Mouse (Mus musculus) heart, embryonic 11.5 days (tissue): ENCODE data around the gene Platr17. TPM values are rescaled to one million over a fixed set of nuclear protein-coding genes. Genes with fewer than 3 reads are reported as not detected.
A peak's percentile ranks its signal among the peaks of the same experiment; 100 is the strongest.

Source experiments
- ATAC-seq: fragments of 200-750 bp; cut with Nextera tagmentation; replicated peaks from 2 replicates; pipeline ENCODE4 v1.8.0; 2017; ENCODE audit warnings: moderate library complexity; ENCODE audit not compliant: insufficient number of reproducible peaks, low FRiP score, low TSS enrichment
- H3K27ac ChIP-seq: fragments of 300-500 bp; sonication (generic); 2 replicates; pipeline ENCODE4 v1.5.1; 2014; ENCODE audit warnings: mild to moderate bottlenecking, low read depth, low read length
- H3K27me3 ChIP-seq: fragments of 300-500 bp; sonication (generic); 2 replicates; pipeline ENCODE4 v1.6.1; 2014; ENCODE audit warnings: mild to moderate bottlenecking, low read length, mixed read lengths; ENCODE audit not compliant: control insufficient read depth, insufficient read depth
- H3K36me3 ChIP-seq: fragments of 300-500 bp; sonication (generic); 2 replicates; pipeline ENCODE4 v1.6.1; 2014; ENCODE audit warnings: mild to moderate bottlenecking, low read length, moderate library complexity, mixed read lengths; ENCODE audit not compliant: control insufficient read depth, insufficient read depth
- H3K4me1 ChIP-seq: fragments of 300-500 bp; sonication (generic); 2 replicates; pipeline ENCODE4 v1.6.1; 2014; ENCODE audit warnings: low read length; ENCODE audit not compliant: control insufficient read depth, insufficient read depth
- H3K4me2 ChIP-seq: fragments of 300-500 bp; sonication (generic); 2 replicates; pipeline ENCODE4 v1.6.1; 2014; ENCODE audit warnings: mild to moderate bottlenecking, moderate library complexity
- H3K4me3 ChIP-seq: fragments of 300-500 bp; sonication (generic); 2 replicates; pipeline ENCODE4 v1.5.1; 2014; ENCODE audit warnings: low read depth, low read length
- H3K9ac ChIP-seq: fragments of 300-500 bp; sonication (generic); 2 replicates; pipeline ENCODE4 v1.6.1; 2014; ENCODE audit warnings: mild to moderate bottlenecking, low read depth, low read length, moderate library complexity
- H3K9me3 ChIP-seq: fragments of 300-500 bp; sonication (generic); replicated peaks from 2 replicates; pipeline ENCODE4 v1.6.1; 2016; ENCODE audit warnings: low read length; ENCODE audit not compliant: control insufficient read depth
- WGBS: fragments of 180-500 bp; shearing (Covaris S2); extraction: QIAGEN DNeasy Blood & Tissue Kit; methylation state at CpG from one replicate; pipeline ENCODE4 v1.1.7; 2014; ENCODE audit not compliant: insufficient replicate concordance; 5-methylcytosine and 5-hydroxymethylcytosine counted together
- polyA plus RNA-seq: library from polyadenylated mRNA; unstranded; fragments of >200 nt; fragmentation: Nextera tagmentation; extraction: Ambion mirVana; gene quantifications from 2 replicates; pipeline ENCODE4 v1.2.1, GENCODE M21; 2014

The Platr17 gene
- polyA plus RNA-seq, 1 experiment from 2014 or later, result not detected

DNA sequence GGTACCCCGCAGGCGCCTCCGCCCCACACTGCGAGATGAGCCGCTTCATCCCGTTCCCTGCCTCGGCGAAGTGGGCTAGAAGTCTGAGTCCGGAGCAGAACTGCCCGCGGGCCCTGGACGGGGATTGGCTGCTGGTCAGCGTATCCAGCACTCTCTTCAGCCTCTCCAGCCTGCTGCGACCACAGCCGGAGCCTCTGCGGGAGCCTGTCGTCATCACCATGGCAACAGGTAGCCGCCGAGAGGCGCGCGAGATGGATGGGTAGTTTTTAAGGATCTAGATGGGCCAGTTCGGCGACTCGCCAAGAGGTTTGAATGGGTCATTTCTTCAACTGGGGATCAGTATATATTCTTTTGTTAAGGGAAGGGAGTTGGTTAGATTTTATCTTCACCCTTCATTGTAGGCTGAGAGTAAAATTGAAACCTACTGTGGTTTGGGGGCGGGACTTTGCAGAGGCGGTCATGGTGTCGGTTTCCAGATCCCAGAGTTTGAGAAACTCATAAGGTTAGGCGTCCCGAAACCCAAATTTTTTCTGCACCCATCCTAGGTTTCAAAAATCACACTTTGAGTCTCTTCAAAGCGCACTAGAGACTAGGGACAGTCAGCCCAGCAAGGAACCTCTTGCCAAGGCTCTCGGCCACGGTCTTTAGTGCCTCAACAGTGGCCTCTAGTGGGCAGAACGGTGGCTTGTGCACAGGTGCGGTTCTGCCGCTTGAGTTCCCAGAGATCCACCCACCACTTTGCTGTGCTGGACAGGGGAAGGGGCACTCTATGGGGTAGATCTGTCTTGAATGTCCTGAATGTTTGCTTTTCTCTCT lies 15.6 kb downstream of the Platr17 start:
- Histone ChIP-seq H3K4me1 (peaks cover 18% of the 10 kb centered on the region), H3K9ac (peak overlapping the region; percentile 77), H3K27ac (peak overlapping the region; percentile 60), H3K9me3 (no peaks in the 10 kb centered on the region), H3K4me2 (peak overlapping the region; percentile 99), H3K36me3 (no peaks in the 10 kb centered on the region), H3K4me3 (peak overlapping the region; percentile 76), H3K27me3 (peaks cover 3% of the 10 kb centered on the region; the same call in 1 of the 2 replicates)
- ATAC-seq, result no peak
- under 1% methylated on average over 36 of the region's 36 CpGs for WGBS

DNA sequence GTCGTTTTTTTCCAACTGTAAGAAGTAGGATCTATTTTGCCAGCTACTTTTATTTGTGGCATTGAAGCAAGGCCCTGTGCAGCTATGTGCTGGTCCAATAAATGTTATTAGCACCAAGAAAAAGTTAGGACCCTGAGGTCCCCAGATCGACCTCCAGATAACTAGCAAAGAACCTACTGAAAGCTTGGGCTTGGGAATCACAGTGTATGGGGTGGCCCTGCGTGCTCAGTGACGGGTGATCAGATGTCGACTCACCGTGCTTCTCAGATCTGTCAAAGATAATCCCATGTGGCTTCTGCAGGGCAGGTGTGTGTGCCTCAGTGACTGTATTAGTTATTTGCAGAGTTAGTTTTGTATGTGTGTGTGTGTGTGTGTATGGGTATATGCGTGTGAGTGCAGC lies 16.4 kb downstream of the Platr17 start:
- peaks cover 3% of the 10 kb centered on the region; the same call in 1 of the 2 replicates for H3K27me3 ChIP-seq
- H3K9ac ChIP-seq, result no peak overlapping the region
- H3K27ac ChIP-seq, result no peak overlapping the region
- no peak overlapping the region for H3K4me3 ChIP-seq
- H3K4me2 ChIP-seq, result no peak overlapping the region
- 79% methylated on average over 7 of the region's 7 CpGs for WGBS
- no peaks in the 10 kb centered on the region; the same call in 1 of the 2 replicates for H3K36me3 ChIP-seq
- ATAC-seq, result no peak
- H3K4me1 ChIP-seq, result peaks cover 18% of the 10 kb centered on the region
- no peaks in the 10 kb centered on the region for H3K9me3 ChIP-seq

DNA sequence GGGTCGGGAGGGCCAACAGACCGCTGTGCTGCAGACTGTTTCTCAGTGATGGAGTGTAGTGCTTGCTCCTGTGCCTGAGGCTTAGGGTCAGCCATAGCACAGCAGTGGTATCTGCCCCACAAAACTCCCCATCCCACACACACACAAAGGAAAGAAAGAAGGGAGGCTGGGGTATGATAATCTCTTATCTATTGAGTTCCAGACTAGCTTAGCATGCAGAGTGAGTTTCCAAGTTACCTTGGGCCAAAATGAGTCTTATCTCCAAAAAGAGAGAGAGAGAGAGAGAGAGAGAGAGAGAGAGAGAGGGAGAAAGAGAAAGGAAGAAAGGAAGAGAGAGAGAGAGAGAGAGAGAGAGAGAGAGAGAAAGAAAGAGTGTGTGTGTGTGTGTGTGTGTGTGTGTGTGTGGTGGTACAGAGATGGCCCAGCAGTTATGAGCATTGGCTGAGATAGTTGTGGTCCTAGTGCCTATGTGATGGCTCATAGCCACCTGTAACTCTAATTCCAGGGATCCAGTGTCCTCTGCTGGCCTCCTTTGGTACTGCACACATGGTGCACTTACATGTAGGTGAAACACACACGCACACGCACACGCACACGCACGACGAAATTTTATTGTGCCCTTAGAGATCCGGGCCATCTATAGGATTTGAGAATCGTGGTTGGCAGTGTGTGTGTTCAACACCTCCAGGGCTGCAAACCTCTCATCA lies 19.8 kb downstream of the Platr17 start:
- no peaks in the 10 kb centered on the region for H3K27me3 ChIP-seq
- H3K9ac ChIP-seq, result no peak overlapping the region
- peaks cover 9% of the 10 kb centered on the region for H3K4me1 ChIP-seq
- H3K4me3 ChIP-seq, result no peak overlapping the region
- no peak overlapping the region for H3K27ac ChIP-seq
- WGBS, result 78% methylated on average over 10 of the region's 10 CpGs
- no peaks in the 10 kb centered on the region for H3K9me3 ChIP-seq
- H3K36me3 ChIP-seq, result no peaks in the 10 kb centered on the region; the same call in 1 of the 2 replicates
- H3K4me2 ChIP-seq, result no peak overlapping the region
- no peak for ATAC-seq

DNA sequence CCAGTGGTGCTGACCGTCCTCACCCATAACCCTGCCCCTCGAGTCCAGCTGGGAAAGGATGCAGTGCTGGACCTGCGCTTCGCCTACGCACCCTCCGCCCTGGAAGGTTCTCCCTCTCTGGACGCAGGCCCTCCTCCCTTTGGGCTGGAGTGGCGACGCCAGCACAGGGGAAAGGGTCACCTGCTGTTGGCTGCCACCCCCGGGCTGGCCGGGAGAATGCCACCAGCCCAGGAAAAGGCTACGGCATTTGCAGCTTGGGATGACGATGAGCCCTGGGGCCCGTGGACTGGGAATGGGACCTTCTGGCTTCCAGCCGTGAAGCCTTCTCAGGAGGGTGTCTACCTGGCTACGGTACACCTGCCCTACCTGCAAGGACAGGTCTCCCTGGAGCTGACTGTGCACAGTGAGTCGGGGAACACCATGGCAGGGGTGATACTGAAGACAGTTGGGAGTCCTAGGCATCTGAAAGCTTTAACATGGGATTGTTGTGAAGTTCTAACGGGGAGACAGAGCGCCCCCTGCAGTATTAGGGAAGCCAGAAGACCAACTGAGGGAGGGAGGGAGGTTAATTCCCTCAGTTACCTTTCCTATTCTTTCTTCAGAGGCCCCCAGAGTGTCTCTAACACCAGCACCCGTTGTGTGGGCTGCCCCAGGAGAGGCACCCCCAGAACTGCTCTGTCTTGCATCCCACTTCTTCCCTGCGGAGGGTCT lies 20.6 kb downstream of the Platr17 start:
- peaks cover 9% of the 10 kb centered on the region for H3K4me1 ChIP-seq
- H3K4me3 ChIP-seq, result no peak overlapping the region
- H3K27ac ChIP-seq, result no peak overlapping the region
- H3K9ac ChIP-seq, result no peak overlapping the region
- 80% methylated on average over 21 of the region's 21 CpGs for WGBS
- H3K4me2 ChIP-seq, result no peak overlapping the region
- ATAC-seq, result no peak
- no peaks in the 10 kb centered on the region for H3K9me3 ChIP-seq
- H3K27me3 ChIP-seq, result no peaks in the 10 kb centered on the region
- no peaks in the 10 kb centered on the region; the same call in 1 of the 2 replicates for H3K36me3 ChIP-seq

DNA sequence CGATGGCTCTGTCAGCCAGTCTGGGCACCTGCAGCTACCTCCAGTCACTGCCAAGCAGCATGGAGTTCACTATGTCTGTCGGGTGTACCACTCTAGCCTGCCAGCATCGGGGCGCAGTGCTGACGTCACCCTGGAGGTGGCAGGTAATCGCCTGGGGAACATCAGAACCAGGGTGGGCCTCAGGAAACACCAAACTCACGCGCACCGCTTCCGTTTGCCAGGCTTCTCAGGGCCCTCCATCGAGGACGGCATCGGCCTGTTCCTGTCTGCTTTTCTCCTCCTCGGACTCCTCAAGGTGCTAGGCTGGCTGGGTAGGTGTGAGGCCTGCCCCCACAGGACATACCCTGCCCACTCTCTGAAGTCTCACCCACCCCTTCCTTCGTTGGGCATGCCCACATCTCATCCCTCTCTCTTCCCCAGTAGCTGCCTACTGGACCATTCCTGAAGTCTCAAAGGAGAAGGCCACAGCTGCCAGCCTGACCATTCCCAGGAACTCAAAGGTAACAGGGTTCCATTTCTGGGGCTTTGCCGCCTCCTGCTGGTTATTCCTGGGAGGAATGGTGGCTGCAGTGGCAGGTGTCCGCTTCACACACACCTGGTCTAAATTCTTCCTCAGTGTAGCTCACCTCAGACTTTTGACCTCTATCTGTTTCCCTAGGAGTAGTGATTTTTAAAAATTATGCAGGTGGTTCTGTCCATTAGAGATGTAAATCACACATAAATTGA lies 21.4 kb downstream of the Platr17 start:
- Histone ChIP-seq H3K4me3 (no peak overlapping the region), H3K27me3 (no peaks in the 10 kb centered on the region), H3K27ac (no peak overlapping the region), H3K36me3 (no peaks in the 10 kb centered on the region; the same call in 1 of the 2 replicates), H3K9me3 (no peaks in the 10 kb centered on the region), H3K4me1 (peaks cover 13% of the 10 kb centered on the region), H3K4me2 (no peak overlapping the region), H3K9ac (no peak overlapping the region)
- WGBS, result 78% methylated on average over 17 of the region's 17 CpGs
- no peak for ATAC-seq

DNA sequence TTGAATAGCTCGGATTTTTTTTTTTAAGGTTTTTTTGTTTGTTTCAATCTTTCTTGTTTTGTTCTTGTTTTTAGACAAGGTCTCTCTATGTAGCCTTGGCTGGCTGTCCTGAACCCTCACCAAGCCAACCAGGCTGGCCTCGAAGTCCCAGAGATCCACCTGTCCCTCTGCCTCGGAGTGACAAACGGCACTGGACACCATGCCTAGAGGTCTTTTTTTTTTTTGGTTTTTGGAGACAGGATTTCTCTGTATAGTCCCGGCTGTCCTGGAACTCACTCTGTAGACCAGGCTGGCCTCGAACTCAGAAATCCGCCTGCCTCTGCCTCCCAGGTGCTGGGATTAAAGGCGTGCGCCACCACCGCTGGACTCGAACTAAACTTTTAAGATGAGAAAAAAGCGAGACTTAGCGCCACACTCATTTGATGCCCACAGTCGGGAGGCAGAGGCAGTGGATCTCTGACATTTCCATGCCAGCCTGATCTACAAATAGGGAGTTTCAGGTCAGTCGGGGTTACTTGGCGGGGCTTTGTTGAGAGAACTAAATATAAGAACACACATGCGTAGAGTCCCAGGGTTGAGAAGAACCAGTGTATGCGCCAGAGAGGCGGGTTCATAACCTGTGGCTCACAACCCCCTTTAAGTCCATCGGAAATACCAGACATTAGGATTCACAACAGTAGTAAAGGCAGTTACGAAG lies 23.5 kb downstream of the Platr17 start:
- 58% methylated on average over 21 of the region's 21 CpGs for WGBS
- Histone ChIP-seq H3K27ac (no peak overlapping the region), H3K36me3 (peaks cover 7% of the 10 kb centered on the region; the same call in 1 of the 2 replicates), H3K4me3 (peak overlapping the region; percentile 94), H3K4me1 (peaks cover 15% of the 10 kb centered on the region), H3K9ac (peak overlapping the region; percentile 91), H3K4me2 (peak overlapping the region; percentile 98), H3K9me3 (no peaks in the 10 kb centered on the region), H3K27me3 (no peaks in the 10 kb centered on the region)
- no peak for ATAC-seq

DNA sequence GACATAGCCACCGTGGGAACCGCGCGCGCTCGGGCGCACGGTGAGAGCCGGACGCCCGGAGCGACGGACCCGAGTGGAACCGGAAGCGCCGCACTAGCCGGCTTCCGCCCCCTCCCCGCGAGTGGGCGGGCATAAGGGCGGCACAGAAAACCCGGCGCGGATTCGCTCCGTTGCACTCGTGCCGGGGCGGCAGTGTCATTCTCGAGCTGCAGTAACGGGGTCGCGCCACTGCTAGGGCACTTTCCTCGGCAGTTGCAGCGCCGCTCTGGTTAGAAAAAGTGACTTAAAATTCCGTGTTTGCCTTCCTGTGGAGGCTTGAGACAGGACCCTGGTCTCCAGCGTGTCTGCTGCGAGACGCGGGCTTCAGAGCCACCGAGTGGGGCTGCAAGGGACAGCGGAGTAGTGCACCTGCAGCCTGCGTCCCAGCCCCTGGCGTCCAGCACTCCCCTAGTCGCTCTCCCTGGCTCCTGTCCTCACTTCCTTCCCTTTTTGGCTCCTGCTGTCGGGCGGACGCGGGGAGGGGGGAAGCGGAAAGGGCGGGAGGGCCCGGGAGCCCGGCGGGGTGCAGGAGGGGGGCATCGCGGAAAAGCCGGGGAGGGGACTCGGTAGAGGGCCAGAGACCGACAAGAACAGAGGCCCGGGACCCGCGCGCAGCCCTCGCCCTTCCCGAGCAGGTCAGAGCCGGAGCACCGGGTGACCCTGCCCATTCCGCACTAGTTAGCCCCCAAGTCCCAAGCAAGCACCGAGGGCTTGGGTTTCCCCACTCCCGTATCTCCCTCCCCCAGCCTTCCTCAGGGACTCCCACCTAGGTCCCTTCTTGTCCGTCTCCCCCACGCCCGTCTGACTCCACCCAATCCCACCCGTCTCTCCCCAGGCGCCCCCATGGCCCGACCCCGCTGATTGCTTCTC lies 24.7 kb downstream of the Platr17 start, which contains the start of gene Rgl2:
Gene Rgl2, plus strand, starts transcription at position 173 of the 909 bp plus-strand sequence.
- H3K4me2 ChIP-seq, result peak within 1 kb of the TSS; percentile 98
- WGBS, result under 1% methylated on average over 73 of the region's 80 CpGs
- peak within 1 kb of the TSS; percentile 91 for H3K9ac ChIP-seq
- no peaks in the 10 kb centered on the region for H3K27me3 ChIP-seq
- H3K4me1 ChIP-seq, result peaks cover 15% of the 10 kb centered on the region
- H3K36me3 ChIP-seq, result peaks cover 14% of the 10 kb centered on the region
- no peaks in the 10 kb centered on the region for H3K9me3 ChIP-seq
- ATAC-seq, result peak; percentile 66
- peak within 1 kb of the TSS; percentile 98 for H3K27ac ChIP-seq
- peak within 1 kb of the TSS; percentile 94 for H3K4me3 ChIP-seq
